Mouse (Mus musculus): Measurements from ENCODE around the gene Psg18. TPM values are rescaled to one million over a fixed set of nuclear protein-coding genes. Genes with fewer than 3 reads are reported as not detected.

The Psg18 gene
- polyA plus RNA-seq (2012; rRNA removed): not detected in 2 replicates

DNA sequence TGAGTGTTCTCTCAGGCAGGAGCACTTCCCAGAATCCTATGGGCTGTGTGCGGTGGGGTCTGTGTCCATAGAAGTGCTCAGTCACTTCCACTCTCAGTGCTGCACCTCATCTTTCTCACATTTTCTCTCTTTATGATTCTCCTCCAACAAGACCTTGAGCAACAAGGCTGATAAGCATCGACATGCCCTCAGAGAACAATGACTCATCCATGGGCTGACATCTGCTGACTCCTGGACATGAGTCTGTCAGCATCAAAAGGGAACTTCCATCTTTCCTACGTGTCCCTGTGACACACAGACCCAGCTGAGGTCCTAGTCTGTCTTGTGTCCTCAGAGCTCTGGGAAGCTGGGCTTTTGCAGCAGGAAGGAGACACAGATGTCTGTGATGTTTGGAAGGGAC lies at the start of gene Psg18:
Psg18 (minus strand) TSS at position 101 of the 400 bp plus-strand sequence.

Other genes starting within 250 kb of the Psg18 start
- not detected in 2 replicates for gene Igfl3, start 178.5 kb downstream of the Psg18 start, polyA plus RNA-seq (2012; rRNA removed)
- gene Mill1, start 109.7 kb downstream of the Psg18 start, polyA plus RNA-seq (2012; rRNA removed): 0.04 TPM in 1 of 2 replicates, not detected in the other
- gene Psg28, start 77.0 kb upstream of the Psg18 start, polyA plus RNA-seq (2012; rRNA removed): 0.02 TPM in 1 of 2 replicates, not detected in the other
- gene Psg26, start 129.2 kb upstream of the Psg18 start, polyA plus RNA-seq (2012; rRNA removed): not detected in 2 replicates
- not detected in 2 replicates for gene Psg25, start 177.3 kb upstream of the Psg18 start, polyA plus RNA-seq (2012; rRNA removed)
- not detected in 2 replicates for gene Psg27, start 212.3 kb upstream of the Psg18 start, polyA plus RNA-seq (2012; rRNA removed)